Mouse (Mus musculus) common myeloid progenitor, adult 5-6 weeks (primary cell): ENCODE measurements around the gene Gng8. TPM values are rescaled to one million over a fixed set of nuclear protein-coding genes. Genes with fewer than 3 reads are reported as not detected.
A peak's percentile ranks its signal among the peaks of the same experiment; 100 is the strongest.

ENCODE experiments used
- ATAC-seq: replicated peaks from 2 replicates; pipeline ENCODE4 v1.8.0; 2016; ENCODE audit warnings: low read depth, mild to moderate bottlenecking, moderate TSS enrichment, inconsistent platforms; ENCODE audit not compliant: poor library complexity, severe bottlenecking
- total RNA-seq: library from RNA; stranded (forward); fragments of 200-1000, 187-1606 nt; gene quantifications from 2 replicates; pipeline ENCODE4 v1.2.3, GENCODE M21; 2017

Gene Gng8
- total RNA-seq, 1 experiment from 2014 or later, result not detected

- 0 out of 2 replicates have a peak, but pooled peaks have one; percentile 13 for ATAC-seq
Observed at GRCm38 (mm10) chr7:16906281-16906680, 14.7 kb downstream of the Gng8 start, which contains the start of gene Ptgir. TSS of gene Ptgir (plus strand) at chr7:16906490.

GRCm38 (mm10) chr7:16906889-16907559 lies 15.4 kb downstream of the Gng8 start:
- ATAC-seq, result no peak

- ATAC-seq, result no peak
Observed at GRCm38 (mm10) chr7:16907842-16908241, 16.3 kb downstream of the Gng8 start.

- ATAC-seq, result 0 out of 2 replicates have a peak, but pooled peaks have one; percentile 9
Observed at GRCm38 (mm10) chr7:16908367-16908766, 16.8 kb downstream of the Gng8 start.

DNA sequence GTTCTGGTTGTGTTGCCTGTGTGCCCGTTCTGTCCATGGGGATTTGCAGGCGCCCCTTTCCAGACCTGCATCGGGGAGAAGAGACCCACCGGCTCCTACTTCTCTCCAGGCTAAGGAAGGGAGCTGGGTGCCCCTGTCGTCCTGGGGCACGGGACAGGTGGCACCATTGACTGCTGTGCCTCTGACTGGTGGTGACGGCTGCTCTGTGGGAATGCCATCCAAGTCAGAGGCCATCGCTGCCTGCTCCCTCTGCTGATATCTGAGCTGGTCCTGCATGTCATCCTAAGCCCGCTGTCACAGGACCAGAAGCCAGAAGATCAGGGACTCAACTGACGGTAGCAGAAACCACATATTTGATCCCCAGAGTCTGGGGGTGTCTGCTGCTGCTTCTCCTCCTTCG lies 17.3 kb downstream of the Gng8 start:
- ATAC-seq, result no peak

DNA sequence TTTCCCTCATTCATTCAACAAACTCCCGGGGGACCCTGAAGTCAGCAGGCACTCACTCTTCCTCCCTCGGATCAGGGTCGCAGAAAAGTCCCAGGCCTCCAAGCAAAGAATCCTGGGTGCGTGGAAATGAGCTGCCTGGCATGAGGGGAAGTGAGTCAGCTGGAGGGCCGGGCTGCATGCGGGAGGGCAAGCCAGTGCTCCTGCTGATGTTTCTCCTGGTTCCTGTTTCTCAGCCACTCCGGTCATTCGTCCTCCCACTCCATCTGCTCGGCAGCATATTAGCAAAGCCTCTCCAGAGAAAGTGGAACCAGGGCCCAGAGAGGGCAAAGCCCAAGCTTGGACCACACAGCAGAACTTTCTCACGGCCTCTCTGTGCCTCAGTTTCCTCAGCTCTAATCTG lies 18.3 kb downstream of the Gng8 start:
- ATAC-seq, result peak; percentile 64

GRCm38 (mm10) chr7:16911904-16912303 lies 20.3 kb downstream of the Gng8 start:
- ATAC-seq, result no peak

DNA sequence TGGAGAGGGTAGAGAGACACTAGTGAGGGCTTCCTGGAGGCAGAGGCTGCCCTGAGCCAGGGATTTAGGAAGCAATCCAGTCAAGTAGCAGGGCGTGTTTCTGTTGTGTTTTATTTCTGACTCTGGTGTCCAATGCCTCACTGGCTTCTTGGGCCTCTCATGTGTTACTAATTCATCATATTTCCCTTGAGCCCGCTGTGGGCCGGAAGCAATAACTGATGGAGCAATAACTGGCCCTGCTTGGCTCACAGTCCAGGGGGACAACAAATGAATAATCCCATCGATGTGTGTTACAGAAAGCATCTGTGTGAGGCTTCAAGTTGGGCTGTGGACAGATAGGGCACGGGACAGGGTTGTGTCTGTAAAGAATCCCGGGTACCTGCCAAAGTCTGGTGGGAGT lies 20.8 kb downstream of the Gng8 start:
- ATAC-seq, result no peak

DNA sequence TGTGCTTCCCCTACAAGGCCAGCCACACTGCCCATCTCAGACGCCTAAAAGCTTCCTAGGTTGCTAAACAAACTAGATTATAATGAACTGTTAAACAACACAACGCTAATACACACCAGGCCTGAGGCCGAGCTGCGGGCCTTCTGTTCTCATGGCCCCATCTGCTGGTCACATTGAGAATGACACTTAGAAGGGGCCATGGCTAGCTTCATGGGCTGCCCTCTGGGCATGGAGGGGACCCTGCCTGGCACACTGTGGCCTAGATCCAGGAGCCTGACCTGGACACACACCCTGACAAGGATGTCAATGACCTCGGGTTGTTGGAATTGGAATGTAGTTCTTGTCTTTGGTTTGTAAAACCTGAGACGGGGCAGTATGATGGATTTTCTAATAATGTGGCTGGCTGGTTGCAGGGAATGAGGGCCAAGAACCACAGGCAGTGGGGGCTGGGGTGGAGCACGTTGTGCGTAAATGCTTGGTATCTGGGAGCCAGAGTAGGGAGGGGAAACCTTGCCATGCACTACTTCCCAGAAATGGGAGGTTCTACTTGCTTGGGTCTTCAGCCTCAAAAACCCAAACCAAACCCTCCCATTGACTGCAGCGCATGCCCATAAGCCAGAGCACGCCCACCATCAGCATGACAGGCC lies 22.3 kb downstream of the Gng8 start:
- peak; percentile 78 for ATAC-seq

DNA sequence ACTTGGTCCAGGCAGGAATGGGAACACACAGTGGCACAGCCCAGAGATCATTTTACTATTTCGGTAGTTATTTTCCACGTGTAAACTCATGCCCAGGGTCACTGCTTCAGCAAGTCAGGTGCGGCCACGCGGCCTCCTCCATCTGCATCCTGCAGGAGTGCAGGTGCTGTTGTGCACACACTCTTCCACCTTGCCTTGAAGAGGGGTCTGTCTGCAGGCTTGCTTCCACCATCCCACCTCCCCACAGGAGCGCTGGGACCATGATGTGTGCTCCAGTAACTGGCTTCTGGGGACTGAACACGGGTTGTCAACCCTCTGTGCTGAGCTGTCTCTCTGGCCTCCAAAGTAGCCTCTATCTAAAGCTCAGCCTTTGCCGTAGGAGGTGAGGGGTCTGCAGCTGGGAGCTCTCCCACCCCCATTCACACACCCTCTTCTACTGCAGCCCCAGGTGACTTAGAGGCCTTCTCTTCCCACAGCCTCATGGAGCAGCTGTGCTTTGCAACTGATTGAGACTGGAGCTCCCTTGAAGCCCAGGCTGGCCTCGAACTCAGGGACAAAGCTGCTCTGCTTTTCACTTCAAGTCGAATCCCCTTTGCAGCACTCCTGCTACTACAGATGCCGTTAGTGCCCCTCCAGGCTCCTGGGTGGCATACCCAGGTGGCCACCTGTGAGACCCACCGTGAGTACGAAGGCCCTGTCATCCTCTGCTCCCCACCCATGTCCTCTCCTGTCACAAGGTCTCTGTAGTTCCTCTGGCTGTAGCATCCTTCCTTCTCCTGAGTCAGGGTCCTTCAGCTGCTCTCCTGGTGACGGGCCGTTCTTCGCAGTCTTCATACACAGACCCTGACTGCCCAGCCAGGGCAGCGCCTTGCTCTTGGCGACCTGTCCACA lies 23.1 kb downstream of the Gng8 start:
- no peak for ATAC-seq

- ATAC-seq, result no peak
Observed at GRCm38 (mm10) chr7:16915461-16916340, 24.1 kb downstream of the Gng8 start.

GRCm38 (mm10) chr7:16916342-16917265 lies 25.0 kb downstream of the Gng8 start:
- no peak for ATAC-seq

DNA sequence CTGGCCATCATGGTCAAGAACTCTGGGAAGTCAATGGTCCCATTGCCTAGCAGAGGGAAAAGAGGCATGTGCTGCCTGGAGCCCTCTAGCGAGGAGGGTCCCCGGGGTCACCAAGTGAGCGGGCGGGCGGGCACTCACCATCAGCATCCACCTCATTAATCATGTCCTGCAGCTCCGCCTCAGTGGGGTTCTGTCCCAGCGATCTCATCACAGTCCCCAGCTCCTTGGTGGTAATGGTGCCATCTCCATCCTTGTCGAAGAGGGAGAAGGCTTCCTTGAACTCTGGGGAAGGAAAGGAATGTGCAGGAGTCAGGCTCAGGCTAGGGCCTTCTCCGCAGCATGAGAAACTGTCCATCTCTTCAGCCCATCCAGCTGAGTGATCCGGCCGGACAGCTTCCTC lies 25.9 kb downstream of the Gng8 start:
- no peak for ATAC-seq

GRCm38 (mm10) chr7:16918014-16918413 lies 26.4 kb downstream of the Gng8 start:
- no peak for ATAC-seq

GRCm38 (mm10) chr7:16918670-16919069 lies 27.1 kb downstream of the Gng8 start:
- ATAC-seq, result no peak

DNA sequence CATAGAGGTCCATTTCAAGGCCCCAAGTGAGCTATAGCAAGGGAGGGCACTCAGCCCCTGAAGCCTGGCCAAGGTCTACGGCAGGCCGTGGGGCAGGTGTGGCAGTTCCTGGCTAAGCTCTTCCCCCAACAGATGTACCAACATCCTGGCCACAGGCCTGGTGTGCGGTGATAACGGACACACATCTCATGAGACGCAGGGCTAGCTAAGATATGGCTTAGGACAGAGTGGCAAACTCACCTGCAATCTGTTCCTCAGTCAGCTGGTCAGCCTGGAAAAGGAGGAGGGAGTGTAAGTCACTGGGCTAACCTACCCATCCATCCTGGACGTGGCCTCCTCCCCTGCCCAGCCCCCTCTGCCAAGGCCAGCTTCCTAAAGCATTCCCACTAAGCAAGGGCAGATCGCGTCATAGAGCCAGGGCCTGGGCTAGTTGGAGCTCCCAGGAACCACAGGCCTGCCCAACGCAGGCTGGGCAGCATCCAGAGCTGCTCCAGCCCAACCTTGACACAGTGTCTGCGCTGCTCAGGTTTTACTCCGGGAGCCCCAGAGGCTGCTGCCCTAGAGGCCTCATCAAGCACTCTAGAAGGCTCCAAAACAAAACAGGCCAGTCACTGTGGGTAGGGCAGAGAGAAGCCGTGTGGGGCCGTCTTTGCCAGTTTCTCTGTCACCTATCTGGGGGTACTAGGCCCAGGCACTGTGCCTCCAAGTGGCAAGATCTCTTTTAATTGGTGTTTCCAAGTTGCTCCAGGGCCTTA lies 28.0 kb downstream of the Gng8 start:
- ATAC-seq, result no peak

GRCm38 (mm10) chr7:16920150-16920579 lies 28.6 kb downstream of the Gng8 start:
- no peak for ATAC-seq
